Mouse (Mus musculus): Measurements from ENCODE around the gene Gm49369. TPM values are rescaled to one million over a fixed set of nuclear protein-coding genes. Genes with fewer than 3 reads are reported as not detected.

The Gm49369 gene
- polyA plus RNA-seq, 1 experiment from 2014 or later = 0.80 TPM

DNA sequence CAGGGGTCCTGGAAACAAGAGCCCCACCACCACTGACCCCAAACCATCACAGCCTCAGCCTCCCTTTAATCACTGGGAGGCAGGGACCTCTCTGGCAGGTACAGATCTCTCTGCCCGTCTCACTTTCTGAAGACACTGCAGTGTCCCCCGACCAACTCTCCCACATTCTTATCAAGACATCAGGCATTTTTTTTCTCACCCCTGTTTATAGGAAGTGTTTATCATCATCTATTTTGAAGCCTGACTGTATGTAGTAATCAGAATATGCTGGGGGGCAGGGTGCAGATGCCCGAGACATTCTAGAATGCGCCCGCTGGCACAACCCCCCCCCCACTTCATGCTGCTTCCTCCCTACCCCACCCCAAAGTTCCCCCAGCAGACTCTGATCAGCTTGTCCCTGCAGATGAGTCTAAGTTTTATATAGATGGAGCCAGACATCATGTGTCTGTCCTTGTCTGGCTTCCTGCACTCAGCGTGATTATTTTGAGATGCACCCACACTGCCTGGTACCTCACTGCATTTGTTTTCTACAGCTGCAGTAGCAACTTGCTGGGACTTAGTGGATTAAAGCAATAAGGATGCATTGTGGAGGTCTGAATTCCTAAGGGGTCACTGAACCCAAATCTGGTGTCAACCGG is 17.8 kb upstream of the Gm49369 start:
- Histone ChIP-seq H3K9me3 (ENCODE audit: control insufficient read depth, low read length) (no peaks in the 10 kb centered on the region), H3K4me2 (replicated peaks; ENCODE audit: low read depth) (no peak overlapping the region), H3K9ac (ENCODE audit: low read length) (no peak overlapping the region), H3K27me3 (ENCODE audit: control insufficient read depth, insufficient read depth, low read length) (no peaks in the 10 kb centered on the region), H3K4me3 (ENCODE audit: low read depth, low read length) (no peak overlapping the region), H3K36me3 (ENCODE audit: control insufficient read depth, insufficient read depth, low read length) (no peaks in the 10 kb centered on the region), H3K27ac (replicated peaks) (no peak overlapping the region), H3K4me1 (replicated peaks; ENCODE audit: control insufficient read depth, insufficient read depth) (no peaks in the 10 kb centered on the region)
- ATAC-seq (ENCODE audit: low FRiP score, low TSS enrichment) (no peak), DNase-seq (ENCODE audit: low spot score) (no peak)
- WGBS = 77% methylated on average over 7 of the region's 7 CpGs
- TF ChIP-seq CTCF (IDR thresholded peaks at IDR 0.05; ENCODE audit: low read depth) (no peak), EP300 (optimal IDR thresholded peaks at IDR 0.05) (no peak)

DNA sequence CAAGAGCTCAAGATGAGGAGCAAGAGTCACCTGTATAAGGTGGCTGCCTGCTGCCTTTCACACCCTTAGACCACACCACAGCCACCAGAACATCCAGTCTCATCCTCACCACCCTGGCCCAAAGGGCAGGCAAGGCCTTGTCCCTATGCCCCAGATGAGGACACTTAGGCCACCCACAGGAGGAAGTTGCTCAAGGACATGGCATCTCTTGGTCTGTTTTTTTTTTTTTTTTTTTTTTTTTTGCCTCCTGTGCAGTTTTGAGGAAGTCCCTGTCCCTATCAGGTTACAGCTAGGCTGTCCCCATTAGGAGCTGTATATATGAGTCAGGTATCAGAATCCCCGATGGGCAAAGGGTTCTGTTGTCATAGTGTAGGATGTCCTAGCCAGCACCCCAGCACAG is 16.8 kb upstream of the Gm49369 start:
- WGBS = 75% methylated on average over 1 of the region's 1 CpGs
- Histone ChIP-seq H3K27ac (replicated peaks) (no peak overlapping the region), H3K36me3 (ENCODE audit: control insufficient read depth, insufficient read depth, low read length) (no peaks in the 10 kb centered on the region), H3K27me3 (ENCODE audit: control insufficient read depth, insufficient read depth, low read length) (no peaks in the 10 kb centered on the region), H3K4me2 (replicated peaks; ENCODE audit: low read depth) (no peak overlapping the region), H3K9me3 (ENCODE audit: control insufficient read depth, low read length) (no peaks in the 10 kb centered on the region), H3K4me1 (replicated peaks; ENCODE audit: control insufficient read depth, insufficient read depth) (no peaks in the 10 kb centered on the region), H3K9ac (ENCODE audit: low read length) (no peak overlapping the region), H3K4me3 (ENCODE audit: low read depth, low read length) (no peak overlapping the region)
- ATAC-seq (ENCODE audit: low FRiP score, low TSS enrichment) (no peak), DNase-seq (ENCODE audit: low spot score) (no peak)
- TF ChIP-seq CTCF (IDR thresholded peaks at IDR 0.05; ENCODE audit: low read depth) = no peak
- TF ChIP-seq EP300 (optimal IDR thresholded peaks at IDR 0.05) = no peak

DNA sequence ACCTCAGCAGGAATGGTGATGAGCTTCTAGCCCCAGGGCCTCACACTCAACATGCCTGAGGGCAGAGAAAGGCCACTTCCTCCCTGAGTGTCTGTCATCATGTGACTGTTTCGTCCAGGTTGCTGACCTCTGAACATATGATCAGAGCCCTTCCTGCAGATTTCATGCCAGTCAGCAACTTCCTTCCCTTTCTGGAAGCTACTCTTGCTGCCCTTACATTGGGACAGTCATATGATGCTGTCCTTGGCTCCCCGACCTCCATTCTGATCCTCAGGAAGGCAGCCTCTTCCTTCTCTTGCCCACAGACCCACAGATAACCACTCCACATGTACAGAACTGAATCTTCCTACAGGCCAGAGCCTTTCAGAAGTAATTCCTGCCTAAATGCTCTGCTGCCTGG is 15.6 kb upstream of the Gm49369 start:
- Histone ChIP-seq H3K9ac (ENCODE audit: low read length) (no peak overlapping the region), H3K4me2 (replicated peaks; ENCODE audit: low read depth) (no peak overlapping the region), H3K27me3 (ENCODE audit: control insufficient read depth, insufficient read depth, low read length) (no peaks in the 10 kb centered on the region), H3K36me3 (ENCODE audit: control insufficient read depth, insufficient read depth, low read length) (no peaks in the 10 kb centered on the region), H3K9me3 (ENCODE audit: control insufficient read depth, low read length) (no peaks in the 10 kb centered on the region), H3K27ac (replicated peaks) (peak overlapping the region; percentile 49; the same call in 1 of the 2 replicates), H3K4me3 (ENCODE audit: low read depth, low read length) (no peak overlapping the region), H3K4me1 (replicated peaks; ENCODE audit: control insufficient read depth, insufficient read depth) (no peaks in the 10 kb centered on the region)
- DNase-seq (ENCODE audit: low spot score) (no peak), ATAC-seq (ENCODE audit: low FRiP score, low TSS enrichment) (no peak; the same call in 1 of the 2 replicates)
- no peak for TF ChIP-seq EP300 (optimal IDR thresholded peaks at IDR 0.05)
- TF ChIP-seq CTCF (IDR thresholded peaks at IDR 0.05; ENCODE audit: low read depth) = no peak
- 57% methylated on average over 2 of the region's 2 CpGs for WGBS

DNA sequence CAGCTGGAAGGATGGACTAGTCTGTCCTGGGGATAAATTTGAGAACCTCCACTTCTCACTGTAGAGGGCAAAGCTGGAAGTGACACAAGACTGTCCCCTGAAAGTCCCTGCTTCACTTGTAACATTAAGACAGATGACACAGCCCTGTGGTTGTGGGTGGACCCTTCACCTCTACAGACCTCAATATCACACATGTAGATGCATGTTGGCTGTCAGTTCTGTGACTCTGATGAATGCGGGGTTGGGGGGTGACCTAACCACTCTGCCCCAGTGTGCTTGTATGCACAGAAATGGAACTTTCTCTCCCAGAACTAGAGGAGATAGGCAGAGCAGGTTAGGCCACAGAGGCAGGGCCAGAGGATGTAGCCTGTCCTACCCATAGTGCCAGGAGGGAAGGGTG is 14.1 kb upstream of the Gm49369 start:
- Histone ChIP-seq H3K27ac (replicated peaks) (peak overlapping the region; percentile 18; the same call in 1 of the 2 replicates), H3K36me3 (ENCODE audit: control insufficient read depth, insufficient read depth, low read length) (no peaks in the 10 kb centered on the region), H3K9me3 (ENCODE audit: control insufficient read depth, low read length) (no peaks in the 10 kb centered on the region), H3K27me3 (ENCODE audit: control insufficient read depth, insufficient read depth, low read length) (no peaks in the 10 kb centered on the region), H3K4me2 (replicated peaks; ENCODE audit: low read depth) (no peak overlapping the region), H3K9ac (ENCODE audit: low read length) (no peak overlapping the region), H3K4me1 (replicated peaks; ENCODE audit: control insufficient read depth, insufficient read depth) (no peaks in the 10 kb centered on the region), H3K4me3 (ENCODE audit: low read depth, low read length) (no peak overlapping the region)
- 82% methylated on average over 1 of the region's 1 CpGs for WGBS
- DNase-seq (ENCODE audit: low spot score) (no peak), ATAC-seq (ENCODE audit: low FRiP score, low TSS enrichment) (no peak)
- TF ChIP-seq CTCF (IDR thresholded peaks at IDR 0.05; ENCODE audit: low read depth) (no peak), EP300 (optimal IDR thresholded peaks at IDR 0.05) (no peak)

DNA sequence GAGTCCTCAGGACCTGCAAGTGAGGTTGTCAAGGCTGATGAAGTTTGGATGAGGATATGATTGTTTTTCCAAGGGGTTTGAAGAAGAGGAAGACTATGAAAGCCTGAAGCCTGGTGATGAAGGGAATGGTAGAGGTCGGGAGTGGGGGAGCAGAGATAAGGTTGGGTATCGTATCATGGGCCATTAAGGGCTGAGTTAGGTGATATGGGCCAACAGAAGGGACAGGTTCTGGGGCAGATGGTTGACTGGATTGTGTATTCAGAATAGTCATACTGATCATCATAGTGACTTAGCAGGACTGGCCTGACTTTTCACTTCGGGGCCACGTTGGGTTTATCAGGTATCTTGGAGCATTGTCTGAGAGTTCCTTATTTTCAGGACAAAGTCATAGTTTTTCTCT is 13.0 kb upstream of the Gm49369 start:
- Histone ChIP-seq H3K27me3 (ENCODE audit: control insufficient read depth, insufficient read depth, low read length) (no peaks in the 10 kb centered on the region), H3K9ac (ENCODE audit: low read length) (no peak overlapping the region), H3K4me2 (replicated peaks; ENCODE audit: low read depth) (no peak overlapping the region), H3K9me3 (ENCODE audit: control insufficient read depth, low read length) (no peaks in the 10 kb centered on the region), H3K4me3 (ENCODE audit: low read depth, low read length) (no peak overlapping the region), H3K4me1 (replicated peaks; ENCODE audit: control insufficient read depth, insufficient read depth) (no peaks in the 10 kb centered on the region), H3K36me3 (ENCODE audit: control insufficient read depth, insufficient read depth, low read length) (no peaks in the 10 kb centered on the region), H3K27ac (replicated peaks) (peak overlapping the region; percentile 30; the same call in 1 of the 2 replicates)
- ATAC-seq (ENCODE audit: low FRiP score, low TSS enrichment) (no peak), DNase-seq (ENCODE audit: low spot score) (no peak)
- TF ChIP-seq EP300 (optimal IDR thresholded peaks at IDR 0.05) (no peak), CTCF (IDR thresholded peaks at IDR 0.05; ENCODE audit: low read depth) (no peak)
- 94% methylated on average over 4 of the region's 4 CpGs for WGBS

DNA sequence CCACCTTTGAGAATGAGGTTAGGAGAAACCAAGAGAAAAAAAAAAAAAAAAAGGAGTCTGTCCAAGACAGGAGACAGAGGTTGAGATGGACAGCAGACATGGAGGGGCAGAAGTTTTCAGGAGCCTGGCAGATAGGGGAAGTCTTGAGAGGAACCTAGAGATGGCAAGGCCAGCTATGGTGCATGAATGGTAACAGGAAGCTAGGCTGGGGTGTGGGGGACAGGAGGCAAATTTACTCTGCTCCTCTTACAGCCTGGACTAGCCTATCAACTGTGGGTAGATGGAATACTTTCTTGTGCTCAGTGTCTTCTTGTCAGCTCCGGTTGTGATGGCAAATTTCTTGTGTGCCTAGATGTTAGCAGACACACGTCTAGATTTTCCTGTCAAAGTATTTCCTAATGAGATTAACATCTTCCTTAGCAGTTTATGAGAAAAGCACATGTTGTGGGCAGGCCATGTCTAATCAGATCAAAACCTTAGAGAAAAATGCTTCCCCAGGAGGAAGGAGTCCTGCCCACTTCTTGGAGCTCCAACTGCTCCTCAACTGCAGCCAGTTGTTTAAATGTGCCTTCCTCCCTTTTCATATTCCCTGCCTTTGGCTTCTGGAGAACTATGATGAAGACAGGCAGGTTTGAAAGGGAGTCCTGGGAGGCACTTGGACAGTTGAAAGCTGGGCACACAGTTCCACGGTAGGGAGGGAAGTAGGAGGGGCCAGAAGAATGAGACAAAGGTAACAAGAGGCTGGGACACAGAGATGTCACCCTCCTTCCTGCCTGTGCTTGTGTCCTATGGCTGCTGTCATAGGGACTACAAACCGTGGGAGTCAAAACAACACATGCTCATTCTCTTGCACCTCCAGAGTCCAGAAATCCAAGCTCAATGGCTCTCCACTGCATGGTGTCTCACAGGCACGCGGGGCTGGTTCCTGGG is 12.1 kb upstream of the Gm49369 start:
- ATAC-seq (ENCODE audit: low FRiP score, low TSS enrichment) (no peak), DNase-seq (ENCODE audit: low spot score) (no peak)
- Histone ChIP-seq H3K4me3 (ENCODE audit: low read depth, low read length) (no peak overlapping the region), H3K9ac (ENCODE audit: low read length) (no peak overlapping the region), H3K4me1 (replicated peaks; ENCODE audit: control insufficient read depth, insufficient read depth) (no peaks in the 10 kb centered on the region), H3K27ac (replicated peaks) (peak overlapping the region; percentile 30), H3K4me2 (replicated peaks; ENCODE audit: low read depth) (no peak overlapping the region), H3K27me3 (ENCODE audit: control insufficient read depth, insufficient read depth, low read length) (no peaks in the 10 kb centered on the region), H3K9me3 (ENCODE audit: control insufficient read depth, low read length) (no peaks in the 10 kb centered on the region), H3K36me3 (ENCODE audit: control insufficient read depth, insufficient read depth, low read length) (no peaks in the 10 kb centered on the region)
- TF ChIP-seq EP300 (optimal IDR thresholded peaks at IDR 0.05) = no peak
- 59% methylated on average over 6 of the region's 6 CpGs for WGBS
